Mouse (Mus musculus) thymus, adult 2 months (tissue): ENCODE measurements around the gene Fars2. TPM values are rescaled to one million over a fixed set of nuclear protein-coding genes. Genes with fewer than 3 reads are reported as not detected.

Experiments used
- DNase-seq: peaks from one replicate; pipeline ENCODE4 v3.0.0; 2021
- H3K27ac ChIP-seq: fragments of 200-500 bp; 2 replicates; pipeline ENCODE4 v1.5.1; 2012; ENCODE audit warnings: low read length, control low read depth; ENCODE audit not compliant: control insufficient read depth, insufficient read depth
- H3K27me3 ChIP-seq: fragments of 200-500 bp; 2 replicates; pipeline ENCODE4 v1.6.1; 2012; ENCODE audit warnings: mild to moderate bottlenecking, low read length, moderate library complexity, mixed read lengths; ENCODE audit not compliant: control insufficient read depth, insufficient read depth
- H3K36me3 ChIP-seq: fragments of 200-500 bp; 2 replicates; pipeline ENCODE4 v1.6.1; 2012; ENCODE audit warnings: mild to moderate bottlenecking, low read length, moderate library complexity; ENCODE audit not compliant: control insufficient read depth, insufficient read depth
- H3K4me1 ChIP-seq: fragments of 200-500 bp; replicated peaks from 2 replicates; pipeline ENCODE4 v1.6.1; 2012; ENCODE audit warnings: low read length; ENCODE audit not compliant: control insufficient read depth, insufficient read depth
- H3K4me3 ChIP-seq: fragments of 200-500 bp; 2 replicates; pipeline ENCODE4 v1.5.1; 2012; ENCODE audit warnings: mild to moderate bottlenecking, low read length, control low read depth, moderate library complexity; ENCODE audit not compliant: control insufficient read depth, insufficient read depth
- CTCF ChIP-seq: fragments of 200-500 bp; IDR thresholded peaks from 2 replicates; pipeline ENCODE4 v1.5.1; 2012; ENCODE audit warnings: mild to moderate bottlenecking, control low read depth, low read length, moderate library complexity, borderline replicate concordance; ENCODE audit not compliant: control insufficient read depth, poor library complexity, insufficient read depth; ENCODE audit errors: extremely low read depth
- POLR2A ChIP-seq: fragments of 200-500 bp; IDR thresholded peaks from 2 replicates; pipeline ENCODE4 v1.6.1; 2012; ENCODE audit warnings: mild to moderate bottlenecking, low read length, control low read depth, moderate library complexity; ENCODE audit not compliant: control insufficient read depth, poor library complexity, insufficient read depth; ENCODE audit errors: extremely low read depth
- WGBS: fragments of 180-500 bp; shearing (Covaris S2); methylation state at CpG from one replicate; pipeline ENCODE4 v1.1.7; 2018; 5-methylcytosine and 5-hydroxymethylcytosine counted together
- polyA plus RNA-seq: library from polyadenylated mRNA; depleted of rRNA; stranded (reverse); fragments of >200 nt; gene quantifications from 2 replicates; pipeline ENCODE4 v1.2.3, GENCODE M21; 2012

Fars2 gene
- polyA plus RNA-seq, 1 experiment: 47.6 TPM

- TF ChIP-seq CTCF (no peak), POLR2A (no peak)
- H3K4me3 ChIP-seq: no peak overlapping the region
- WGBS: 98% methylated on average over 1 of the region's 1 CpGs
- no peaks in the 10 kb centered on the region for H3K27me3 ChIP-seq
- no peak for DNase-seq
- H3K36me3 ChIP-seq: no peaks in the 10 kb centered on the region
- no peak overlapping the region for H3K27ac ChIP-seq
- no peaks in the 10 kb centered on the region for H3K4me1 ChIP-seq
These were observed 504.1 kb downstream of the Fars2 start for GRCm38 (mm10) chr13:36621333-36621659.

DNA sequence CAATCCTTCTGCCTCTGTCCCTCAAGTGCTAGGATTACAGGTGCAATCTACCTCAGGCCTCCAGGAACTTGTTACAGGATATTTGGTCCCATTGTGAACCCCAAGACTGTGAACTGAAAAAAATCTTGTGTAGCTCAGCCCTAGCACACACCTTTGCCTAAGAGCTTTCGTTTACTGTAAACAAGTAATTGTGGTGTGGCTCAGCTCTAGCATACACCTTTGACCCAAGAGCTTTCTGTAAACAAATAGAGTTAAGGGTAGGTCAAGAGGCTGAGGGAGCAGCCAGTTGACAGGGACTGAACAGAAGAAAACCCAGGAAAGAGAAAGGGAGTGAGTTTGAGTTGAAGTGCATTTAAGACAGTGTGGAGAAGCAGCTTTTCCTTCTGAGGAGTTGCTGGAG is 506.3 kb downstream of the Fars2 start:
- TF ChIP-seq POLR2A (no peak), CTCF (no peak)
- Histone ChIP-seq H3K27ac (no peak overlapping the region), H3K4me1 (no peaks in the 10 kb centered on the region), H3K4me3 (no peak overlapping the region), H3K36me3 (no peaks in the 10 kb centered on the region), H3K27me3 (no peaks in the 10 kb centered on the region)
- DNase-seq: no peak
- WGBS: 91% methylated on average over 1 of the region's 1 CpGs

DNA sequence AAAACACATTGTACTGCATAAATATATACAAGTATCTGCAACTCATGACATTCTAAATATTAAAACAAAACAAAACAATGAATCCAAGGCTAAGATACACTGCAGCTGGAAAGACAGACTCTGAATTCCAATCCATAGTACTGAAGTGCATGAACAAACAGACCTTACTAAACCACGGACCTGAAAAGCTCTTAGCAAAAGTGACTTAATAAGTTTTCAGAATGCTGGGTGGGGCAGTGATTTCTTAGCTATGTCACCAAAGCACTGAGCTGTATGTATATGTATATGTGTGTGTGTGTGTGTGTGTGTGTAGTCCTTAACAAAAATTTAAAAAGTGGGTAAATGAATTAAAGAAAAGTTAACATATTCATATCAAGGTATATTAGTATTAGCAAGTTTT is 511.9 kb downstream of the Fars2 start:
- WGBS: 91% methylated on average over 1 of the region's 1 CpGs

DNA sequence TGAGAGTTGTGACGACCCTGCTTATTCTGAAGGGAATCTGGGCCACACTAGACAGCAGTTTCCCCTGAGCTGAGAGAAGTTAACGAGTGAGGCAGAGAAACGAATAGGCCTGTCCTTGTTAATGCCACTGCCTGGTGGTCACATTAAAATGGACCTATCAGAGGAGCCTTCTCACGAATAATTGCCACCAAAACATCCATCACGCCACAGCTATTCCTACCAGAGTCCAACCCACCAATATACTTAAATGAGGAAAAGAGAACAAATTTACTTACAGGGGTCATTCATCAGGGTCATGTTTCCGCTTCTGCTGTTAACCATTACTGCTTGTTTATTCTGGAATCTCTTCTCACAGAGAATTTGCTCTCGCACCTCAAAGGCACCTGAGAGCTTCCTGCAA is 531.0 kb downstream of the Fars2 start:
- Histone ChIP-seq H3K27me3 (no peaks in the 10 kb centered on the region), H3K4me3 (no peak overlapping the region), H3K4me1 (no peaks in the 10 kb centered on the region), H3K36me3 (no peaks in the 10 kb centered on the region), H3K27ac (no peak overlapping the region)
- TF ChIP-seq POLR2A (no peak), CTCF (no peak)
- 86% methylated on average over 7 of the region's 7 CpGs for WGBS
- DNase-seq: no peak

More for the DNA sequence above, 511.9 kb downstream of the Fars2 start:
- H3K4me3 ChIP-seq: no peak overlapping the region
- H3K4me1 ChIP-seq: no peaks in the 10 kb centered on the region
- no peak overlapping the region for H3K27ac ChIP-seq
- no peaks in the 10 kb centered on the region for H3K27me3 ChIP-seq
- DNase-seq: no peak
- TF ChIP-seq CTCF: no peak
- no peak for TF ChIP-seq POLR2A
- H3K36me3 ChIP-seq: no peaks in the 10 kb centered on the region

GRCm38 (mm10) chr13:36654251-36654650 is 537.0 kb downstream of the Fars2 start:
- no peaks in the 10 kb centered on the region for H3K4me1 ChIP-seq
- WGBS: 82% methylated on average over 3 of the region's 3 CpGs
- no peaks in the 10 kb centered on the region for H3K27me3 ChIP-seq
- H3K4me3 ChIP-seq: no peak overlapping the region
- DNase-seq: peak; percentile 8
- no peaks in the 10 kb centered on the region for H3K36me3 ChIP-seq
- no peak for TF ChIP-seq POLR2A
- TF ChIP-seq CTCF: no peak
- H3K27ac ChIP-seq: no peak overlapping the region

- Histone ChIP-seq H3K4me1 (no peaks in the 10 kb centered on the region), H3K27me3 (no peaks in the 10 kb centered on the region), H3K27ac (no peak overlapping the region; the same call in 1 of the 2 replicates), H3K4me3 (no peak overlapping the region), H3K36me3 (no peaks in the 10 kb centered on the region)
- no peak for DNase-seq
- 29% methylated on average over 1 of the region's 1 CpGs for WGBS
- no peak for TF ChIP-seq CTCF
- TF ChIP-seq POLR2A: no peak
These were observed 562.1 kb downstream of the Fars2 start for GRCm38 (mm10) chr13:36679345-36679744.

DNA sequence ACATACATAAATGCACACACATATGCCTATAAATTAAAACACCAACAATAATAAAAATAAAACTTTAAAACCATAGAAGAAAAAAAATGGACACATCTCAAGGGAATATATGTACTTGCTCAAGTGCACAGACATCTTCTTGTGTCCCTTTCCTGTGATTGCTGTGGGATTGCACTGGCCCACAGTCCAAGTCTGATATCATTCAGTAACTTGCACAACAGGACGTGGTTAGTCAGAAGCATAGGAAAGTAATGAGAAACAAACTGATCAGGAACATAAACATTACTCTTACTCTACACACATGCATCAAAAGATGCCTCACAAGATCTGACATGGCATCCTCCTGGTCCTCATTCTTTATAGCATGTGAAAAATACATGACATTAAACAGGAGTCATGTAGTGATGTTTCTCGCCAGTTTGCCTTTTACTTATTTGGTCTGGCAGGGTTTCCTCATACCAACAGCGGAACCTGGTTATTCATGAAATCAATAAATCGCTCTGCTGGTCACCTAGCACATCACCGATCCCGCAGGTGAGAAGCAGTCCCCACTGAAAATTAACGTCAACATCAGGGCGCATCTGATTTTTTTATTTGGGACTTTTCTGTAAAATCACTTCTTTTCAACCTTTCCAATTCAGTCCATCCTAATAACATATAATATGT is 563.6 kb downstream of the Fars2 start:
- no peaks in the 10 kb centered on the region for H3K4me1 ChIP-seq
- DNase-seq: no peak
- TF ChIP-seq CTCF (no peak), POLR2A (no peak)
- H3K27ac ChIP-seq: no peak overlapping the region
- no peaks in the 10 kb centered on the region for H3K27me3 ChIP-seq
- no peaks in the 10 kb centered on the region for H3K36me3 ChIP-seq
- H3K4me3 ChIP-seq: no peak overlapping the region
- WGBS: 92% methylated on average over 8 of the region's 8 CpGs
